Mouse (Mus musculus): ENCODE data around the gene Immp2l.
"Not testable (repeated sequence)": the region's sequence is repeated elsewhere in the genome, so short reads cannot be mapped to it uniquely, and the experiment has no call there.

Immp2l gene

GRCm38 (mm10) chr12:41668280-41668679 is 644.4 kb downstream of the Immp2l start:
- no peak for DNase-seq (ENCODE audit: low read depth, low spot score)

GRCm38 (mm10) chr12:41669481-41669880 is 645.6 kb downstream of the Immp2l start:
- DNase-seq (ENCODE audit: low read depth, low spot score): no peak

- no peak for DNase-seq (ENCODE audit: low read depth, low spot score)
Observed at GRCm38 (mm10) chr12:41674861-41675260, 651.0 kb downstream of the Immp2l start.

- no peak for DNase-seq (ENCODE audit: low read depth, low spot score)
Observed at GRCm38 (mm10) chr12:41680141-41680540, 656.3 kb downstream of the Immp2l start.

GRCm38 (mm10) chr12:41682141-41682540 is 658.3 kb downstream of the Immp2l start:
- no peak for DNase-seq (ENCODE audit: low read depth, low spot score)

GRCm38 (mm10) chr12:41689809-41690208 is 665.9 kb downstream of the Immp2l start:
- no peak for DNase-seq (ENCODE audit: low read depth, low spot score)

- DNase-seq (ENCODE audit: low read depth, low spot score): no peak
Observed at GRCm38 (mm10) chr12:41710608-41711007, 686.7 kb downstream of the Immp2l start.

- no peak for DNase-seq (ENCODE audit: low read depth, low spot score)
Observed at GRCm38 (mm10) chr12:41716946-41717345, 693.1 kb downstream of the Immp2l start.

- DNase-seq (ENCODE audit: low read depth, low spot score): no peak
Observed at GRCm38 (mm10) chr12:41724585-41724984, 700.7 kb downstream of the Immp2l start.

- DNase-seq (ENCODE audit: low read depth, low spot score): no peak
Observed at GRCm38 (mm10) chr12:41726720-41727119, 702.8 kb downstream of the Immp2l start.

GRCm38 (mm10) chr12:41727221-41727620 is 703.3 kb downstream of the Immp2l start:
- DNase-seq (ENCODE audit: low read depth, low spot score): peak; percentile 16

- DNase-seq (ENCODE audit: low read depth, low spot score): no peak
Observed at GRCm38 (mm10) chr12:41727764-41728338, 704.0 kb downstream of the Immp2l start.

GRCm38 (mm10) chr12:41728467-41728866 is 704.6 kb downstream of the Immp2l start:
- no peak for DNase-seq (ENCODE audit: low read depth, low spot score)

- DNase-seq (ENCODE audit: low read depth, low spot score): no peak
Observed at GRCm38 (mm10) chr12:41729780-41730179, 705.9 kb downstream of the Immp2l start.

GRCm38 (mm10) chr12:41733168-41733567 is 709.3 kb downstream of the Immp2l start:
- DNase-seq (ENCODE audit: low read depth, low spot score): no peak

GRCm38 (mm10) chr12:41742887-41743286 is 719.0 kb downstream of the Immp2l start:
- no peak for DNase-seq (ENCODE audit: low read depth, low spot score)

GRCm38 (mm10) chr12:41763396-41763795 is 739.5 kb downstream of the Immp2l start:
- DNase-seq (ENCODE audit: low read depth, low spot score): no peak

- DNase-seq (ENCODE audit: low read depth, low spot score): no peak
Observed at GRCm38 (mm10) chr12:41773961-41774360, 750.1 kb downstream of the Immp2l start.

GRCm38 (mm10) chr12:41774623-41775323 is 750.9 kb downstream of the Immp2l start:
- DNase-seq (ENCODE audit: low read depth, low spot score): no peak

- not testable (repeated sequence) for DNase-seq (ENCODE audit: low read depth, low spot score)
Observed at GRCm38 (mm10) chr12:41777762-41778161, 753.9 kb downstream of the Immp2l start.

GRCm38 (mm10) chr12:41793681-41794080 is 769.8 kb downstream of the Immp2l start:
- not testable (repeated sequence) for DNase-seq (ENCODE audit: low read depth, low spot score)

GRCm38 (mm10) chr12:41829517-41829916 is 805.6 kb downstream of the Immp2l start:
- no peak for DNase-seq (ENCODE audit: low read depth, low spot score)

- no peak for DNase-seq (ENCODE audit: low read depth, low spot score)
Observed at GRCm38 (mm10) chr12:41831731-41832130, 807.8 kb downstream of the Immp2l start.

Measured in mesoderm, embryonic 11.5 days (tissue).